Mouse (Mus musculus) stomach, embryonic 16.5 days (tissue): ENCODE measurements at regions not wholly inside any gene's neighbourhood (a gene's known extent, or its start where the extent isn't known, plus 50 kb on each side); places are given as distances from the start of the nearest gene placed in this dataset.

Source experiments
- ATAC-seq: fragments of 200-750 bp; cut with Nextera tagmentation; 2 replicates; pipeline ENCODE4 v1.8.0; 2017; ENCODE audit warnings: moderate number of reproducible peaks, moderate TSS enrichment; ENCODE audit not compliant: insufficient read depth, low FRiP score
- H3K27ac ChIP-seq: fragments of 300-500 bp; sonication (generic); 2 replicates; pipeline ENCODE4 v1.5.1; 2014; ENCODE audit warnings: low read length
- H3K27me3 ChIP-seq: fragments of 300-500 bp; sonication (generic); 2 replicates; pipeline ENCODE4 v1.6.1; 2014; ENCODE audit warnings: low read length, control low read depth, mixed read lengths; ENCODE audit not compliant: control insufficient read depth, insufficient read depth
- H3K36me3 ChIP-seq: fragments of 300-500 bp; sonication (generic); 2 replicates; pipeline ENCODE4 v1.6.1; 2014; ENCODE audit warnings: low read length; ENCODE audit not compliant: control insufficient read depth, insufficient read depth
- H3K4me1 ChIP-seq: fragments of 300-500 bp; sonication (generic); 2 replicates; pipeline ENCODE4 v1.6.1; 2014; ENCODE audit warnings: low read length, control low read depth, mixed read lengths; ENCODE audit not compliant: control insufficient read depth, insufficient read depth
- H3K4me2 ChIP-seq: fragments of 300-500 bp; sonication (generic); 2 replicates; pipeline ENCODE4 v1.6.1; 2014; ENCODE audit warnings: low read depth, low read length, mixed read lengths
- H3K4me3 ChIP-seq: fragments of 300-500 bp; sonication (generic); replicated peaks from 2 replicates; pipeline ENCODE4 v1.5.1; 2014; ENCODE audit warnings: mild to moderate bottlenecking, low read length
- H3K9ac ChIP-seq: fragments of 300-500 bp; sonication (generic); 2 replicates; pipeline ENCODE4 v1.6.1; 2014; ENCODE audit warnings: low read length
- H3K9me3 ChIP-seq: fragments of 300-500 bp; sonication (generic); replicated peaks from 2 replicates; pipeline ENCODE4 v1.6.1; 2016; ENCODE audit warnings: low read length, control low read depth; ENCODE audit not compliant: control insufficient read depth
- WGBS: fragments of 180-500 bp; shearing (Covaris S2); extraction: QIAGEN DNeasy Blood & Tissue Kit; methylation state at CpG from one replicate; pipeline ENCODE4 v1.1.7; 2014; 5-methylcytosine and 5-hydroxymethylcytosine counted together

DNA sequence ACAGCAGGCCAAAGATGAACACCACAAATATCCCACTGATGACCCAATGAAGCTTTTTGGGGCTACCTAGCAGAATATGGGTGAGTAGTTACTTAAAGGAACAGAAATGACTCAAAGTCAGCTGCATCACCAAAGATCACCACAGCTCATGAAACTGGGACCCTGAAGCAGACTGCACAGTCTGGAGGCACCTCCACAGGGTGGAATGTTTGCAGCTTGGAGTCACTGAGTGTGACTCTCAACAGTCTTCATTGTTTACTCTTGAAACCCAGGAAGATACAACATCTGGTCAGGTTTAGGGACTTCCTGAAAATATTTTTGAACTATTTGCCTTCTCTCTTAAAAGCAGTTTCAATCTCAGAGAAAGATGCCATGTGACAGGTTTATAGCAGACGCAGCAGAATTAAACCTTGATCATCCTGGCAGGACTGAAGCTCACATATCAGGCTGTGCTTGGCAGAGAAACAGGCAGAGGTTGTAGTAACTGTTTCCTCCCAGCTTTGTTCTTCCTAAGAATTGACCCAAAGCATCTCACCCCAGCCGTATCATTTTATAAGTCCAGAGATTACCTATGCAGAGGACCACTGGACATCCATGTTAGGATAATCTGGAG is 944.1 kb upstream of the Adgrl4 start:
- Histone ChIP-seq H3K9me3 (no peaks in the 10 kb centered on the region), H3K4me3 (no peak overlapping the region), H3K4me2 (no peak overlapping the region), H3K36me3 (no peaks in the 10 kb centered on the region), H3K27me3 (no peaks in the 10 kb centered on the region), H3K27ac (no peak overlapping the region), H3K9ac (no peak overlapping the region), H3K4me1 (no peaks in the 10 kb centered on the region)
- ATAC-seq: no peak
- 71% methylated on average over 2 of the region's 2 CpGs for WGBS

GRCm38 (mm10) chr3:150530966-150531365 is 906.7 kb upstream of the Adgrl4 start:
- Histone ChIP-seq H3K4me3 (no peak overlapping the region), H3K9ac (no peak overlapping the region), H3K4me2 (no peak overlapping the region), H3K9me3 (no peaks in the 10 kb centered on the region), H3K27me3 (no peaks in the 10 kb centered on the region), H3K4me1 (no peaks in the 10 kb centered on the region), H3K36me3 (no peaks in the 10 kb centered on the region), H3K27ac (no peak overlapping the region)
- ATAC-seq: no peak
- 89% methylated on average over 3 of the region's 3 CpGs for WGBS

- WGBS: 79% methylated on average over 5 of the region's 5 CpGs
- H3K4me1 ChIP-seq: no peaks in the 10 kb centered on the region
- no peak overlapping the region for H3K27ac ChIP-seq
- no peak overlapping the region for H3K4me3 ChIP-seq
- no peaks in the 10 kb centered on the region for H3K27me3 ChIP-seq
- no peaks in the 10 kb centered on the region for H3K9me3 ChIP-seq
- no peaks in the 10 kb centered on the region for H3K36me3 ChIP-seq
- H3K9ac ChIP-seq: no peak overlapping the region
- ATAC-seq: no peak
- no peak overlapping the region for H3K4me2 ChIP-seq
Observed at GRCm38 (mm10) chr3:150543118-150543517, 894.6 kb upstream of the Adgrl4 start.

GRCm38 (mm10) chr3:150588474-150588873 is 849.2 kb upstream of the Adgrl4 start:
- no peaks in the 10 kb centered on the region for H3K9me3 ChIP-seq
- H3K27ac ChIP-seq: no peak overlapping the region
- H3K36me3 ChIP-seq: no peaks in the 10 kb centered on the region
- 44% methylated on average over 1 of the region's 1 CpGs for WGBS
- no peaks in the 10 kb centered on the region for H3K4me1 ChIP-seq
- H3K27me3 ChIP-seq: no peaks in the 10 kb centered on the region
- no peak overlapping the region for H3K4me3 ChIP-seq
- no peak overlapping the region for H3K4me2 ChIP-seq
- no peak for ATAC-seq
- H3K9ac ChIP-seq: no peak overlapping the region

DNA sequence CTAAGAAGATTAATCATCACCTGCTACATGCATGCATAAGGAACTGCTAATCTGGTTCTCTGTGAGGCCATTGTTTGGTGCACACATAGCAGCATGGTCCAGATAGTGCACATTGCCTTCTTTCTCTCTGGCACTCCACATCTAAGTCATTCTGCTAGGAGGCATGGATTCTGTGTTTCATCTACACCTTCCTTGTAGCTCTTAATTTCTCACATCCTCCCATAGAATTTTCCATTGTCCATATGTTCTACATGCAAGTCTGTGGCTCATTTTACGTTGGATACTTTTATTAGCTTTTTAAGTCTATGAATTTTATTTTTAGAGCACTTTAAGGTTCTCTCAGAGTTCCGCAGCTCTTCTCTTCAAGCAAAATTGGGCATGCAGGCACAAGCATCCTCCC is 846.7 kb upstream of the Adgrl4 start:
- no peak overlapping the region for H3K4me2 ChIP-seq
- H3K4me3 ChIP-seq: no peak overlapping the region
- H3K9ac ChIP-seq: no peak overlapping the region
- H3K27me3 ChIP-seq: no peaks in the 10 kb centered on the region
- no peaks in the 10 kb centered on the region for H3K9me3 ChIP-seq
- no peaks in the 10 kb centered on the region for H3K36me3 ChIP-seq
- 85% methylated on average over 2 of the region's 2 CpGs for WGBS
- ATAC-seq: no peak
- H3K27ac ChIP-seq: no peak overlapping the region
- H3K4me1 ChIP-seq: no peaks in the 10 kb centered on the region

- Histone ChIP-seq H3K36me3 (no peaks in the 10 kb centered on the region), H3K27me3 (no peaks in the 10 kb centered on the region), H3K4me2 (no peak overlapping the region), H3K27ac (no peak overlapping the region), H3K9me3 (no peaks in the 10 kb centered on the region), H3K4me1 (no peaks in the 10 kb centered on the region), H3K4me3 (no peak overlapping the region), H3K9ac (no peak overlapping the region)
- 59% methylated on average over 2 of the region's 2 CpGs for WGBS
- ATAC-seq: no peak
Observed at GRCm38 (mm10) chr3:150603400-150604095, 834.1 kb upstream of the Adgrl4 start.

GRCm38 (mm10) chr3:150610681-150611101 is 827.0 kb upstream of the Adgrl4 start:
- H3K4me2 ChIP-seq: peak overlapping the region; percentile 41
- H3K9me3 ChIP-seq: no peaks in the 10 kb centered on the region
- H3K9ac ChIP-seq: 0 out of 2 replicates have a peak overlapping the region, but pooled peaks have one; percentile 3
- peak; percentile 92 for ATAC-seq
- H3K4me3 ChIP-seq: peak overlapping the region; percentile 28
- no peaks in the 10 kb centered on the region for H3K27me3 ChIP-seq
- WGBS: 43% methylated on average over 15 of the region's 15 CpGs
- H3K4me1 ChIP-seq: peaks cover 3% of the 10 kb centered on the region; the same call in 1 of the 2 replicates
- H3K36me3 ChIP-seq: no peaks in the 10 kb centered on the region
- H3K27ac ChIP-seq: peak overlapping the region; percentile 75

DNA sequence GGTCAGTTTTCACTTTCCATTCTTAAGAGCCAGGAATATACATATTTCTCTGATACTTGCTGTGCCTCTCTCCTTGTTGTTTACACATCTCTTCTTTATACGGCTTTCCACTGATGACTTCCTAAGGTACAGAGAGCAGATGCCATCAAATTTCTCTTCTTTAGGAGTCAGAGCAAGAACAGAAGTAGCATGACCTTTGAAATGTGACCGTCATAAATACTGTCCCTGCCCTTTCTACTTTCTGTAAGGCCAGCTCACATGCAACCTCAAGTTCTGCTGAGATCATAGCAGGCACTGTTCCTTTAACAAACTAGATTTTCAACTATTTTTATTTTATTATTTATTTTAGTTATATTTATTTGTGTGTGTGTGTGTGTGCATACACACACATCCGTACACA is 800.1 kb upstream of the Adgrl4 start:
- WGBS: 83% methylated on average over 3 of the region's 3 CpGs
- H3K36me3 ChIP-seq: no peaks in the 10 kb centered on the region

GRCm38 (mm10) chr3:150640004-150640676 is 797.5 kb upstream of the Adgrl4 start:
- no peaks in the 10 kb centered on the region for H3K9me3 ChIP-seq
- no peak overlapping the region for H3K4me2 ChIP-seq
- no peaks in the 10 kb centered on the region for H3K36me3 ChIP-seq
- ATAC-seq: no peak
- H3K9ac ChIP-seq: no peak overlapping the region
- no peak overlapping the region for H3K4me3 ChIP-seq
- no peaks in the 10 kb centered on the region for H3K4me1 ChIP-seq
- H3K27me3 ChIP-seq: no peaks in the 10 kb centered on the region
- H3K27ac ChIP-seq: no peak overlapping the region
- 91% methylated on average over 8 of the region's 8 CpGs for WGBS

More for the DNA sequence above, 800.1 kb upstream of the Adgrl4 start:
- Histone ChIP-seq H3K4me2 (no peak overlapping the region), H3K4me3 (no peak overlapping the region), H3K9ac (no peak overlapping the region), H3K27ac (no peak overlapping the region), H3K4me1 (no peaks in the 10 kb centered on the region), H3K9me3 (no peaks in the 10 kb centered on the region), H3K27me3 (no peaks in the 10 kb centered on the region)
- no peak for ATAC-seq
